Comparison of ENCODE assay signal across 8 mouse cellular contexts in the genomic region with DNA sequence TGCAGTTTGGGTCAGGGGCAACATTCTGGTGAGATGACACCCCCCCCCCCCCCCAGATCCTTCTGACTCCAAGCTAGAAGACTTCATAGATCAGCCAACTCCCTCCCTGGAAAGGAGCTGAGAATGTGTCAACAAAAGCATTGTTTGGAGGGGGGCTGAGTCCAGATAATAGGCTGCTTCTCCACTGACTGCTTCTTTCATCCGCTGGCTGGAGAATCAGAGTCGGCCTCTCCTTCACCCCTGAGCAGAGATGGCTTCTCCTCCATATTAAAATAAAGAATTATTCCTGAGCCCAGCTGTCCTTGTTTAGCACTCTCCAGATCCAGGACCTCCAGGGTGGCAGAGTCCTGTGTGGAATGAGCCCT. TPM values are rescaled to one million over a fixed set of nuclear protein-coding genes. Genes with fewer than 3 reads are reported as not detected.
DNase-seq lines count a peak whose midpoint lies in the region; ATAC-seq and TF ChIP-seq lines count a peak whose summit lies in the region.

No protein-coding gene starts in this region.

- H3K27ac ChIP-seq in kidney, embryonic 16.5 days (ENCODE audit: low read length): peak overlapping the region; percentile 72; the same call in 1 of the 2 replicates
- H3K27ac ChIP-seq in forebrain, embryonic 11.5 days (ENCODE audit: low read depth, low read length): no peak overlapping the region; the same call in 1 of the 2 replicates
- no peak overlapping the region for H3K27ac ChIP-seq in intestine, postnatal 0 days (ENCODE audit: low read depth, low read length)
- H3K27ac ChIP-seq in neural tube, embryonic 15.5 days (replicated peaks): 0 out of 2 replicates have a peak overlapping the region, but pooled peaks have one; percentile 23

- 0% methylated on average over 2 of the region's 2 CpGs for WGBS in kidney, embryonic 16.5 days
- WGBS in forebrain, embryonic 11.5 days: 0% methylated on average over 2 of the region's 2 CpGs
- WGBS in intestine, postnatal 0 days: 25% methylated on average over 2 of the region's 2 CpGs
- 9% methylated on average over 2 of the region's 2 CpGs for WGBS in neural tube, embryonic 15.5 days

- no peaks in the 10 kb centered on the region for H3K9me3 ChIP-seq in kidney, embryonic 16.5 days (ENCODE audit: low read length)
- H3K9me3 ChIP-seq in forebrain, embryonic 11.5 days (ENCODE audit: control insufficient read depth, low read length): no peaks in the 10 kb centered on the region
- no peaks in the 10 kb centered on the region for H3K9me3 ChIP-seq in intestine, postnatal 0 days (ENCODE audit: control insufficient read depth)
- H3K9me3 ChIP-seq in neural tube, embryonic 15.5 days (replicated peaks): no peaks in the 10 kb centered on the region

- no peak for TF ChIP-seq CTCF in intestine, postnatal 0 days (IDR thresholded peaks at IDR 0.05; ENCODE audit: low read depth)

- no peaks in the 10 kb centered on the region for H3K36me3 ChIP-seq in kidney, embryonic 16.5 days (ENCODE audit: insufficient read depth, low read length)
- H3K36me3 ChIP-seq in forebrain, embryonic 11.5 days (ENCODE audit: control insufficient read depth, insufficient read depth, low read length): no peaks in the 10 kb centered on the region
- H3K36me3 ChIP-seq in intestine, postnatal 0 days (ENCODE audit: control insufficient read depth, insufficient read depth): no peaks in the 10 kb centered on the region
- H3K36me3 ChIP-seq in neural tube, embryonic 15.5 days: no peaks in the 10 kb centered on the region

- no peak overlapping the region for H3K4me3 ChIP-seq in kidney, embryonic 16.5 days (ENCODE audit: low read length)
- H3K4me3 ChIP-seq in forebrain, embryonic 11.5 days (ENCODE audit: low read depth, low read length): no peak overlapping the region
- H3K4me3 ChIP-seq in intestine, postnatal 0 days (ENCODE audit: low read depth, low read length): no peak overlapping the region
- H3K4me3 ChIP-seq in neural tube, embryonic 15.5 days (replicated peaks): no peak overlapping the region

- peak overlapping the region; percentile 61 for H3K4me2 ChIP-seq in kidney, embryonic 16.5 days (replicated peaks; ENCODE audit: low read depth, low read length)
- peak overlapping the region; percentile 58; the same call in 1 of the 2 replicates for H3K4me2 ChIP-seq in forebrain, embryonic 11.5 days (ENCODE audit: low read depth, low read length, severe bottlenecking)
- H3K4me2 ChIP-seq in intestine, postnatal 0 days (replicated peaks; ENCODE audit: low read depth): peak overlapping the region; percentile 62
- peak overlapping the region; percentile 55; the same call in 1 of the 2 replicates for H3K4me2 ChIP-seq in neural tube, embryonic 15.5 days

- no peak for DNase-seq in kidney, postnatal 36 days
- no peak for DNase-seq in forebrain, embryonic 11.5 days (ENCODE audit: low spot score)
- DNase-seq in cerebellum, adult 11-12 months: no peak
- DNase-seq in ovary, adult 18-20 months (ENCODE audit: low spot score): no peak
- DNase-seq in Muller cell, postnatal 12 days (ENCODE audit: inconsistent ontology term): no peak

- no peaks in the 10 kb centered on the region for H3K27me3 ChIP-seq in kidney, embryonic 16.5 days (ENCODE audit: insufficient read depth, low read length)
- no peaks in the 10 kb centered on the region for H3K27me3 ChIP-seq in forebrain, embryonic 11.5 days (ENCODE audit: control insufficient read depth, insufficient read depth, low read length)
- no peaks in the 10 kb centered on the region for H3K27me3 ChIP-seq in intestine, postnatal 0 days (replicated peaks; ENCODE audit: control insufficient read depth, insufficient read depth, low read length)
- H3K27me3 ChIP-seq in neural tube, embryonic 15.5 days (replicated peaks): no peaks in the 10 kb centered on the region

- peaks cover 12% of the 10 kb centered on the region for H3K4me1 ChIP-seq in kidney, embryonic 16.5 days (ENCODE audit: insufficient read depth, low read length)
- H3K4me1 ChIP-seq in forebrain, embryonic 11.5 days (replicated peaks; ENCODE audit: control insufficient read depth, insufficient read depth, low read length): no peaks in the 10 kb centered on the region; the same call in 1 of the 2 replicates
- no peaks in the 10 kb centered on the region; the same call in 1 of the 2 replicates for H3K4me1 ChIP-seq in intestine, postnatal 0 days (replicated peaks; ENCODE audit: control insufficient read depth, insufficient read depth, low read length)
- peaks cover 16% of the 10 kb centered on the region for H3K4me1 ChIP-seq in neural tube, embryonic 15.5 days

- H3K9ac ChIP-seq in kidney, embryonic 16.5 days (replicated peaks; ENCODE audit: low read length): peak overlapping the region; percentile 41; the same call in 1 of the 2 replicates
- no peak overlapping the region for H3K9ac ChIP-seq in forebrain, embryonic 11.5 days (ENCODE audit: low read length)
- no peak overlapping the region for H3K9ac ChIP-seq in intestine, postnatal 0 days (ENCODE audit: low read depth, low read length)
- H3K9ac ChIP-seq in neural tube, embryonic 15.5 days (replicated peaks): no peak overlapping the region

- ATAC-seq in kidney, embryonic 16.5 days (ENCODE audit: low FRiP score, low TSS enrichment): peak; percentile 37
- ATAC-seq in forebrain, embryonic 11.5 days (replicated peaks; ENCODE audit: low FRiP score): 0 out of 2 replicates have a peak, but pooled peaks have one; percentile 15
- ATAC-seq in intestine, postnatal 0 days: no peak
- no peak for ATAC-seq in neural tube, embryonic 15.5 days (ENCODE audit: low FRiP score)

RNA-seq across cellular contexts. Expression of a gene that starts 30.3 kb away (rescaled TPM):
- polyA plus RNA-seq in kidney, embryonic 16.5 days (2015; fragmentation: Nextera tagmentation; extraction: Ambion mirVana): 15.6 TPM in 2 replicates
- polyA plus RNA-seq in forebrain, embryonic 11.5 days (2014; fragmentation: Nextera tagmentation; extraction: Ambion mirVana): 23.3 and 23.5 TPM in 2 replicates
- 6.4 TPM in 2 replicates for polyA plus RNA-seq in intestine, postnatal 0 days (2015; fragmentation: Nextera tagmentation; extraction: Ambion mirVana)
- 24.7 and 24.8 TPM in 2 replicates for polyA plus RNA-seq in neural tube, embryonic 15.5 days (2015; fragmentation: Nextera tagmentation; extraction: Ambion mirVana)

Comparison
In these comparisons a context has a peak if more than half of its experiments do, and no peak if none do; other contexts are left out.
1. ATAC-seq: peak in kidney, embryonic 16.5 days (single experiment) and forebrain, embryonic 11.5 days (single experiment); none in intestine, postnatal 0 days (single experiment) and neural tube, embryonic 15.5 days (single experiment).
2. H3K27ac ChIP-seq: peak in kidney, embryonic 16.5 days (single experiment) and neural tube, embryonic 15.5 days (single experiment); none in forebrain, embryonic 11.5 days (single experiment) and intestine, postnatal 0 days (single experiment).
3. Peak in every context shown above with its lines, with median percentiles within 50 percentile points of each other: H3K4me2 ChIP-seq.